Comparison of ENCODE assay signal across 10 mouse cellular contexts in the genomic region with DNA sequence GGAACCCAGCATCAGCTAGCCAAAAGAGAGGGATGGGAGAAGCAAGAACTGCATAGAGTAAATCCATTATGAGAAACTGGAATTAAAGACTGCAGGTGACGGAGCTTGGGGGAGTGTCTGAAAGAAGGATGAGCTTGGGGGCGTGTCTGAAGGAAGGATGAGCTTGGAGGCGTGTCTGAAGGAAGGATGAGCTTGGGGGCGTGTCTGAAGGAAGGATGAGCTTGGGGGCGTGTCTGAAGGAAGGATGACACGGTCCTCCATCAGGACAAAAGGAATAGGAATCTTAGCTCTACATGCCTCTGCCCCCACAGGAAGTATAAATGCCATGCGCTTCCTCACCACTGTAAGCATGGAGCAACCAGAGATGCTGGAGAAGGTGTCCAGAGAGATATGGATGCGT. TPM values are rescaled to one million over a fixed set of nuclear protein-coding genes. Genes with fewer than 3 reads are reported as not detected.
A peak's percentile ranks its signal among the peaks of the same experiment; 100 is the strongest.
DNase-seq lines count a peak whose midpoint lies in the region; ATAC-seq lines count a peak whose summit lies in the region.
"Had no signal": no experiment of that assay in that cellular context is flagged by ENCODE, and none has a peak within 500 bp of the region (broad histone marks: within the 10 kb centered on the region; RNA-seq: fewer than 3 reads in every experiment).

No protein-coding gene starts in this region.

- ATAC-seq in CD4-positive, CD25-positive, alpha-beta regulatory T cell, adult 4 months = no peak

- DNase-seq in CD4-positive, CD25-positive, alpha-beta regulatory T cell, adult 2 months (ENCODE audit: low read depth, low spot score) = peak; percentile 18
- peak; percentile 33 for DNase-seq in c-Kit-positive CD71-positive TER-119-positive erythroid progenitor cells, embryonic 14.5 days (ENCODE audit: low spot score)
- peak; percentile 48 for DNase-seq in kidney, adult 11 months
- DNase-seq in lung, postnatal 14 days = peak; percentile 31
- no peak for DNase-seq in right cerebral cortex, postnatal 36 days (ENCODE audit: low spot score in 2 of 2)
- DNase-seq in cerebellum, postnatal 36 days = no peak
- DNase-seq in urinary bladder, postnatal 10 days (ENCODE audit: low spot score) = no peak

RNA-seq across cellular contexts. Expression of gene Gstk1, which starts 1.4 kb away (rescaled TPM):
- polyA plus RNA-seq in CD4-positive, CD25-positive, alpha-beta regulatory T cell, adult 4 months (2017; shearing (Covaris generic)) = 1 to 10 TPM; 4.9 to 7.9 TPM

RNA-seq across cellular contexts. Expression of gene Tmem139, which starts 14.6 kb away (rescaled TPM):
- polyA plus RNA-seq in CD4-positive, CD25-positive, alpha-beta regulatory T cell, adult 4 months (2017; shearing (Covaris generic)) = not detected
- polyA plus RNA-seq: cerebellum, adult 2 months had no signal

RNA-seq across cellular contexts. Expression of gene Casp2, which starts 17.6 kb away (rescaled TPM):
- polyA plus RNA-seq in CD4-positive, CD25-positive, alpha-beta regulatory T cell, adult 4 months (2017; shearing (Covaris generic)) = 10 to 100 TPM; 46.4 to 72.8 TPM

RNA-seq across cellular contexts. Expression of gene Tas2r144, which starts 32.0 kb away (rescaled TPM):
- not detected for polyA plus RNA-seq in CD4-positive, CD25-positive, alpha-beta regulatory T cell, adult 4 months (2017; shearing (Covaris generic))
- polyA plus RNA-seq: cerebellum, adult 2 months; limb, embryonic 12.5 days had no signal

RNA-seq across cellular contexts. Expression of gene Clcn1, which starts 39.3 kb away (rescaled TPM):
- polyA plus RNA-seq in CD4-positive, CD25-positive, alpha-beta regulatory T cell, adult 4 months (2017; shearing (Covaris generic)) = not detected

Comparison
In these comparisons a context has a peak if more than half of its experiments do, and no peak if none do; other contexts are left out.
1. DNase-seq: peak in CD4-positive, CD25-positive, alpha-beta regulatory T cell, adult 2 months (single experiment), c-Kit-positive CD71-positive TER-119-positive erythroid progenitor cells, embryonic 14.5 days (single experiment), kidney, adult 11 months (single experiment) and lung, postnatal 14 days (single experiment); none in right cerebral cortex, postnatal 36 days (0 of 2), cerebellum, postnatal 36 days (0 of 2) and urinary bladder, postnatal 10 days (single experiment).